Mouse (Mus musculus) retina, postnatal 1 day (tissue): ENCODE data around the gene Ubap1l.

Experiments used
- DNase-seq: peaks from one replicate; pipeline ENCODE4 v3.0.0-alpha.2; 2012

Gene Ubap1l

DNA sequence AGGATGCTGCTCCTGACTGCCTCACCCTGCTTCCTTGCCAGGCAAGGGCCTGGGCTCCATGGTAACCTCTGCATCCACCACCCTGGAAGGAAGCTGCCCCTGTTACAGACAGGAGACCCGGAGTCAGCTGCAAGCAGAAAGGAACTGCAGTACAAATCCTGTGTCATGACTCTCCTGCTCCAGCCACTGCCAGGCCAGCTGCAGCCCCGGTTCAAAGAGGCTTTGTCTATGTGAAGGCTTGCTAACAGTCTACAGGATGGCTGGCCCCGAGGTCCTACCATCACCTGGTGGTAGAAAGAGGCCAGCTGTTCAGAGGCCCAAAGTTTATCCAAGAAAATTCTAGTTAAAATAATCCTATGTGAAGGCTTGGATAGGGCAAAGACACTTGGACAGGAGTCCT is 50.5 kb downstream of the Ubap1l start:
- no peak for DNase-seq

DNA sequence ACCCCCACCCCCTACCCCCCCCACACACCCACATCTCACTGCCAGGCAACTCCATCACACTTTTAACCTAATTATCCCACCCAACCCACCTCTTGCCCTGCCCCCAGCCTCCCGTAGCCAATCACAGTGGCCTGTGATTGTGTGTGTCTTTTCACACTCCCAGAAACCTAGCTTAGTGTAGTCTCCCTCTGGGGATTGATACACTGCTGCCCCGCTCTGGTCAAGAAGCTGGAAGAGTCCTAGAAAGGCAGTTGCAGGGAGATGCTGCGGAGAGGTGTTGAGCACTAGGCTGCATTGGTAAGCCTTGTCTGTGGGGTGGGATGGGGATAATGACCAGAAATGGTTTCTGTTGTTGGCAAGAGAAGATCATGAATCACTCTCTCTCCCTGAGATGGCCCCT is 56.9 kb downstream of the Ubap1l start:
- DNase-seq: peak; percentile 28

DNA sequence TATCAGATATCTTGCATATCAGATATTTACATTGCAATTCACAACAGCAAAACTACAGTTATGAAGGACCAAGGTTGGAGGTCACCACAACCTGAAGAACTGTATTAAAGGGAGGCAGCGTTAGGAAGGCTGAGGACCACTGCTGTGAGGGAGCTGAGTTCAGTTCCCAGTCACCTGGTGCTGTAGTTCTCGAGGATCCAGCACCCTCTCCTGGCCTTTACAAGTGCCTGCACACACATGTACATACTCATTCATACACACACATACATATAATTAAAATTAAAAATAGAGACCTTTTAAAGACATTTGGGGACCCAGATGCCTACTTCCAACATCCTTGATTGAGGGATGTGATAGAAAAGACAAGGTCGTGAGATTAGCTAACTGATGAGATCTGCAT is 58.8 kb downstream of the Ubap1l start:
- DNase-seq: no peak

DNA sequence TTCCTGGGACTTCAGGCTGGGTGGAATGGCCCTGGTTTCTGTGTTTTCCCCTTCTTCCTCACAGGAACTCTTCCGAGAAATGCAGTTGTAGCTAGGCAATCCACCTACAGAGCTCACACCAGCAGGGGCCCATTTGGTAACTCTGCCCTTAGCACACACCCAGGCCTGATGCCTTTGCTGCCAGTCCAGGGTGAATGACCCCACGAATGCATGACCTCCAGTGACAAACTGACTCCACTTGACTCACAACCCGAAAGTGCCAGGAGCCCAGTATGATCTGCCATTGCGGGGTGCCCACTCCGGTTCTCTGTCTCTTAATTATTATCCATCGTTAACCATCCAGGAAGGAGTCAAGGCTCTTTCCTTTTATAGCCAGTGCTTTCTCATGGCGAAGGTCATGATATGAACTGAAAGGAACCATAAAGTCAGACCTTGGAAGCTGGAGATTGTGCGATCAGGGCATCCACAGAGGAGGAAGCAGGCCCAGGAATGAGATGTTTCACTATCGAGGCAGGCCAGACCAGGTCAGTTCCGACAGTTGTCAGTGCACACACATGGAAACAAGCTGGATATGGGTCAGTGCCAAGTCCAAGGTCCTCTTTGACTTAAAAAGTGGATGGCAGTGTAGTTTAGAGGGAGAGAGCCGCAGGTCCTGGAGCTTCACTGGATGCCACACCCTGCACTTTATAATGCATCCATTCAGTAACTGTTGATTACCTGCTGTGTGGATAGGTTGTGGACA is 62.1 kb downstream of the Ubap1l start, which contains the start of gene Slc51b:
Gene Slc51b (minus strand): TSS at position 196 of the 742 bp plus-strand sequence.
- DNase-seq: no peak

DNA sequence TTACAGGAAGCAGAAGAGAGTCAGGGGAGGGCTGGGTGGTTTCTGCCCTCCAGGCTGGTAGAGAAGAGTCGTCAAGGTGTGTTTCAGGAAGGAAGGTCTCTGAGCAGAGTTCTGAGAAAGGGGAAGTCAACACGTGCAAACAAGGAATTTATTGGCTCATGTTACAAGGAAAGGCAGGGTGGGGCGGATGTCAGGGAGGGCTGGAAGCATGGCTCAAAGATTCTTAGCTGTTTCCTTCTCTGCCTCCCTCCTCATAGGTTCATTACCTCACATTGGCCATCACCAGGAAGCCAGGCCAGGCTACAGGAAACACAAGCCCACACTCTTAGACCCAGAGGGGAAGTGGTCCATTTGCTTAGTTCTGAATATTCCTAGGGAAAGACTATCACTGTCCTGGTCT is 63.6 kb downstream of the Ubap1l start:
- DNase-seq: no peak

DNA sequence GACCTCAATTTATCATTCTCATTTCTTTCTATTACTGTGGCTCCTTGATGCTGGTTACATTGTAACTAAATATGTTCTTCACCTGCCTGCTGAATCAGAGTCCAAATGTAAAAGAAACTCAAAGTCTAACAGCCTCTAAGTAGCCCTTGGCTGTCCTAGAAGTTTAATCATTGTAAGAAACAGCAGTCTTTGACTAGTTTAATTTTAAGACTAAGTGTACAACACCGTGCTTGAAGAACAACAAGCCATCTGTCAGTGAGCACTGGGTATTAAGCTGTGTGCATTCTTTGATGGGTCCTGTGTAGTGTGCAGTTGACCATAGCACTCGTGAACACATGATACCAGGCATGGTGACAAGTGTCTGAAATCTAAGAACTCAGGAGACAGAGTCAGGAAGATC is 66.7 kb downstream of the Ubap1l start:
- no peak for DNase-seq

DNA sequence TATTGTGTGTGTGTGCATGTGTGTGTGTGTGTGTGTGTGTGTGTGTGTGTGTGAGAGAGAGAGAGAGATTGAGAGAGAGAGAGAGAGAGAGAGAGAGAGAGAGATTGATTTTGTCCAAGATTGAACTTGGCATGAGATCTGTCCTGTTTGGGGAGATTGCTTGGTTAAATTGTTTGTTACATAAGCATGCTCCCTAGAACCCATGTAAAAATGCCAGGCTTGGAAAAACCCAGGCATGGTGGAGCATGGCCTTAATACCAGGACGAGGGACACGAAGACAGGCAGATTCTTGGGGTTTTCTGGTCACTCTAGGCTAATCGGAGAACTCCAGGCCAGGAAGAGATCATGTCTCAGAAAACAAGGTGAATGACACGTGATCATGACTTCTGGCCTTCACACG is 67.2 kb downstream of the Ubap1l start:
- no peak for DNase-seq
